Mouse (Mus musculus) kidney, postnatal 10 days (tissue): ENCODE data around the gene Ppm1d.

Source experiments
- DNase-seq: peaks from one replicate; pipeline ENCODE4 v3.0.0; 2021; ENCODE audit warnings: mixed read lengths

Ppm1d gene

GRCm38 (mm10) chr11:85310713-85311574 lies at the start of gene Ppm1d:
Gene Ppm1d (plus strand): TSS chr11:85311244.
- DNase-seq: peak; percentile 100

GRCm38 (mm10) chr11:85264635-85265034 lies 46.4 kb upstream of the Ppm1d start:
- DNase-seq: peak; percentile 57

- no peak for DNase-seq
Observed at GRCm38 (mm10) chr11:85267393-85267792, 43.7 kb upstream of the Ppm1d start.

GRCm38 (mm10) chr11:85270631-85271030 lies 40.4 kb upstream of the Ppm1d start:
- peak; percentile 71 for DNase-seq

GRCm38 (mm10) chr11:85273299-85273698 lies 37.7 kb upstream of the Ppm1d start:
- DNase-seq: peak; percentile 22

- DNase-seq: no peak
Observed at GRCm38 (mm10) chr11:85275151-85275550, 35.9 kb upstream of the Ppm1d start.

- DNase-seq: no peak
Observed at GRCm38 (mm10) chr11:85277609-85278008, 33.4 kb upstream of the Ppm1d start.

- no peak for DNase-seq
Observed at GRCm38 (mm10) chr11:85278175-85278574, 32.9 kb upstream of the Ppm1d start.

GRCm38 (mm10) chr11:85281219-85281878 lies 29.7 kb upstream of the Ppm1d start:
- no peak for DNase-seq

GRCm38 (mm10) chr11:85297953-85298352 lies 13.1 kb upstream of the Ppm1d start:
- no peak for DNase-seq

GRCm38 (mm10) chr11:85299880-85300279 lies 11.2 kb upstream of the Ppm1d start:
- no peak for DNase-seq

GRCm38 (mm10) chr11:85301161-85301560 lies 9.9 kb upstream of the Ppm1d start:
- DNase-seq: no peak

GRCm38 (mm10) chr11:85301836-85302235 lies 9.2 kb upstream of the Ppm1d start:
- no peak for DNase-seq

GRCm38 (mm10) chr11:85306577-85307260 lies 4.3 kb upstream of the Ppm1d start:
- DNase-seq: no peak

- no peak for DNase-seq
Observed at GRCm38 (mm10) chr11:85308799-85309198, 2.2 kb upstream of the Ppm1d start.

GRCm38 (mm10) chr11:85310407-85310712 lies 684 bp upstream of the Ppm1d start:
- DNase-seq: no peak

GRCm38 (mm10) chr11:85311645-85312490 lies 824 bp downstream of the Ppm1d start:
- peak; percentile 55 for DNase-seq

GRCm38 (mm10) chr11:85312818-85313217 lies 1.8 kb downstream of the Ppm1d start:
- peak; percentile 80 for DNase-seq

GRCm38 (mm10) chr11:85313361-85313760 lies 2.3 kb downstream of the Ppm1d start:
- DNase-seq: no peak

- DNase-seq: no peak
Observed at GRCm38 (mm10) chr11:85323567-85324330, 12.7 kb downstream of the Ppm1d start.

GRCm38 (mm10) chr11:85328717-85329116 lies 17.7 kb downstream of the Ppm1d start:
- DNase-seq: no peak
